Mouse (Mus musculus) liver, embryonic 12.5 days (tissue): ENCODE data around the gene Picalm. TPM values are rescaled to one million over a fixed set of nuclear protein-coding genes. Genes with fewer than 3 reads are reported as not detected.
"Not testable (repeated sequence)": the region's sequence is repeated elsewhere in the genome, so short reads cannot be mapped to it uniquely, and the experiment has no call there.

ENCODE experiments used
- ATAC-seq: fragments of 200-750 bp; cut with Nextera tagmentation; 2 replicates; pipeline ENCODE4 v1.8.0; 2017; ENCODE audit warnings: moderate number of reproducible peaks, mild to moderate bottlenecking, moderate library complexity
- H3K27ac ChIP-seq: fragments of 300-500 bp; sonication (generic); 2 replicates; pipeline ENCODE4 v1.5.1; 2016; ENCODE audit warnings: mild to moderate bottlenecking
- H3K27me3 ChIP-seq: fragments of 300-500 bp; sonication (generic); replicated peaks from 2 replicates; pipeline ENCODE4 v1.6.1; 2016; ENCODE audit warnings: mild to moderate bottlenecking, moderate library complexity
- H3K36me3 ChIP-seq: fragments of 300-500 bp; sonication (generic); 2 replicates; pipeline ENCODE4 v1.6.1; 2016; ENCODE audit warnings: mild to moderate bottlenecking, moderate library complexity
- H3K4me1 ChIP-seq: fragments of 300-500 bp; sonication (generic); 2 replicates; pipeline ENCODE4 v1.6.1; 2016
- H3K4me2 ChIP-seq: fragments of 300-500 bp; sonication (generic); 2 replicates; pipeline ENCODE4 v1.6.1; 2016; ENCODE audit warnings: mild to moderate bottlenecking, moderate library complexity
- H3K4me3 ChIP-seq: fragments of 300-500 bp; sonication (generic); 2 replicates; pipeline ENCODE4 v1.5.1; 2016; ENCODE audit warnings: mild to moderate bottlenecking, moderate library complexity
- H3K9ac ChIP-seq: fragments of 300-500 bp; sonication (generic); 2 replicates; pipeline ENCODE4 v1.6.1; 2016; ENCODE audit warnings: mild to moderate bottlenecking, moderate library complexity
- H3K9me3 ChIP-seq: fragments of 300-500 bp; sonication (generic); replicated peaks from 2 replicates; pipeline ENCODE4 v1.6.1; 2016; ENCODE audit warnings: mild to moderate bottlenecking, moderate library complexity
- WGBS: fragments of 180-500 bp; shearing (Covaris S2); methylation state at CpG from one replicate; pipeline ENCODE4 v1.1.7; 2016; ENCODE audit not compliant: insufficient replicate concordance; 5-methylcytosine and 5-hydroxymethylcytosine counted together
- polyA plus RNA-seq: library from polyadenylated mRNA; unstranded; fragments of >200 nt; fragmentation: Nextera tagmentation; extraction: Ambion mirVana; gene quantifications from 2 replicates; pipeline ENCODE4 v1.2.1, GENCODE M21; 2016

Gene Picalm
- polyA plus RNA-seq, 1 experiment from 2014 or later = 71.1 TPM

DNA sequence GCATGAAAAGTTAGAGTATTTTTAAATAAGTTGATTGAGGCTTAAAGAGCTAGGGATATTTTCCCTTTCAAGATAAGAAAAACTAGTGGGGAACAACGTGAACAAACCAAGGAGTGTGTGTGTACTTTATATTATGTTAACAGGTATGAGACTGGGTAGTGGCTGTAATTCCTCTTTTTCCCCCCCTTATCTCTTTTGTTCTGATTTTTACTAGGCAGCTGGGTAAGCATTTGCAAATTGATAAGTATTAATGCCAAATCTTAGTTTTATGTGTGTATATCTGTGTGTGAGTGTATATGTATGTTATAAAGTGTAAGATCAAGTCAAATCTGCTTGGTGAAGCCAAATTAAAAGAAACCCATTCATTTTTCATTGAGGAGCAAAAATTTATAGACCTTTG lies 34.3 kb downstream of the Picalm start:
- H3K4me1 ChIP-seq = peaks cover 22% of the 10 kb centered on the region
- H3K4me2 ChIP-seq = no peak overlapping the region
- 33% methylated on average over 1 of the region's 1 CpGs for WGBS
- H3K27ac ChIP-seq = no peak overlapping the region
- H3K4me3 ChIP-seq = no peak overlapping the region
- H3K9ac ChIP-seq = no peak overlapping the region
- no peaks in the 10 kb centered on the region for H3K27me3 ChIP-seq
- no peaks in the 10 kb centered on the region for H3K9me3 ChIP-seq
- peaks cover 91% of the 10 kb centered on the region for H3K36me3 ChIP-seq
- no peak for ATAC-seq

DNA sequence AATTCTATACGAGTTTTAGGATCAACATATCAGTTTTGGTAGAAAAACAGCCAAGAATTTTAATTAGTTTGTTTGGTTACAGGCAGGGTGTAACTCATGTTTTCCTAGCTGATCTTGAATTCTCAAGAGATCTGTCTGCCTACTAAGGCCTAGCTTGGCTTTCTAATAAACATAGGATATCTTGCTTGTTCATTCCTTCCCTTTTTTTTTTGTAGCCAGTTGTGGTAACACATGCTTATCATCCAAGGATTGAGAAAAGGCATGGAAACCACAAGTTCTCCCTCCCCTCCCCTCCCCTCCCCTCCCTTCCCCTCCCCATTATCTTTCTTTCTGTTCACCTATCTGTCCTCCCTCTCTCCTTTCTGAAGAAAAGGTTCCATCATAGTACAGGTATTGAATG lies 36.0 kb downstream of the Picalm start:
- no peak overlapping the region for H3K9ac ChIP-seq
- no peak overlapping the region for H3K27ac ChIP-seq
- H3K9me3 ChIP-seq = no peaks in the 10 kb centered on the region
- H3K4me2 ChIP-seq = no peak overlapping the region
- peaks cover 19% of the 10 kb centered on the region for H3K4me1 ChIP-seq
- 44% methylated on average over 1 of the region's 1 CpGs for WGBS
- H3K27me3 ChIP-seq = no peaks in the 10 kb centered on the region
- 0 out of 2 replicates have a peak, but pooled peaks have one; percentile 25 for ATAC-seq
- H3K4me3 ChIP-seq = no peak overlapping the region
- peaks cover 90% of the 10 kb centered on the region for H3K36me3 ChIP-seq

DNA sequence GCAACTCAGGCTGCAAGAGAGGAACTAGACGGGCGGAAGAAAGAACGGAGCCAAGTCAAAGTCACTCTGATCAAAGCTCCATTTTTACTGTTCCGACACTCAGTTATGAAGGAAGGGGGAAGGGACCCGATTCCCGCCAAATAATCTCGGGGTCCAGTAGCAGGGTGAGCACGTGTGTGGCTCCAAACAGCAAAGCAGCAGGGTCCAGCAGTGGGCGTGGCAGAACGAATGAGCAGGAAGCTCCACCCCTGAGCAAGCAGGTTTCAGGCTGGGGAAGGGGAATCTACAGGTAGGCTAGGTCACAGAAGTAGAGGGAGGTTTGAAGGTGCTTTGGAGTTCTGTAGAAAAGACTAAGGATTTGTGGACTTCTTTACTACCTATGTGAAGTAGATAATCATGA lies 37.8 kb downstream of the Picalm start:
- WGBS = 74% methylated on average over 10 of the region's 10 CpGs

DNA sequence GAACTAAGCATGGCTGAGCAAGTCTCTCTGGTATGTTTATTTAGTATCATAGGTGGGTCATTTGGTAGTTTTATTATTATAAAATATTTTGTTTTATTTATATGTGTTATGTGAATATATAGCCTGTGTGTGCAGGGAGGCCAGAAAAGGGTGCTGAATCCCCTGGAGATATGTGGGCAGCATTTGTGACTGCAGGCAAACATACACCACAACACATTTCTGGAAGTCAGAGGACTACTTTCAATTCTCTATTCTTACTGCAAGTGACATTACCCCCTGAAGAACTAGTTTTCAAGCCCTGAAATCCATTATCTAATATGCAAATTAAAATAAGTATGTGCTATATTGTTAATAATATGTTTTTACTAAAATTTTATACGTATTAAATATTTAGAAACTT lies 43.8 kb downstream of the Picalm start:
- no peak for ATAC-seq
- 98% methylated on average over 1 of the region's 1 CpGs for WGBS
- no peaks in the 10 kb centered on the region for H3K4me1 ChIP-seq
- peaks cover 76% of the 10 kb centered on the region for H3K36me3 ChIP-seq
- no peaks in the 10 kb centered on the region for H3K9me3 ChIP-seq
- H3K27me3 ChIP-seq = no peaks in the 10 kb centered on the region
- H3K27ac ChIP-seq = no peak overlapping the region
- H3K4me3 ChIP-seq = no peak overlapping the region
- H3K4me2 ChIP-seq = no peak overlapping the region
- no peak overlapping the region for H3K9ac ChIP-seq

More for the DNA sequence above, 37.8 kb downstream of the Picalm start:
- peaks cover 85% of the 10 kb centered on the region for H3K36me3 ChIP-seq
- H3K4me3 ChIP-seq, H3K9ac ChIP-seq, H3K9me3 ChIP-seq, H3K4me2 ChIP-seq, H3K27ac ChIP-seq, ATAC-seq, H3K27me3 ChIP-seq: not testable (repeated sequence)
- peaks cover 19% of the 10 kb centered on the region for H3K4me1 ChIP-seq

DNA sequence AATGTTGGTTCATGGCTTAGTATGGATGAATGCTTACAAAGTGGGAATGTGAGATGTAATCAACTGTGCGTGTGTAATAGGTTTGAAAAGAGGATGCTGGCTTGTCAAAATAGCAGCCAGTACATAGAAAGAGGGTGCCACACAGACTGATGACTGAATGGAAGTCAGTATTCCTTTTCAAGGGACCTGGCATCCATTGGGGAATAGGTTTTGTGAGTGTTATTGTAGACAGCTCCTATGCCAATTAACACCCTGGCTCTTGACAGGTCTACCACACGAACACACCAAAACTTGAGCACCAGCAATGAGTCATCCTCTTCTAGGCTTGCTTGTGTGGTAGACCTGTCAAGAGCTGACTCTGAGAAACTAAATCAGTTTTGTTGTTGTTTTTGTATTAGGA lies 45.6 kb downstream of the Picalm start:
- peaks cover 78% of the 10 kb centered on the region for H3K36me3 ChIP-seq
- H3K27ac ChIP-seq = no peak overlapping the region
- ATAC-seq = no peak
- 84% methylated on average over 2 of the region's 2 CpGs for WGBS
- no peak overlapping the region for H3K4me3 ChIP-seq
- no peaks in the 10 kb centered on the region for H3K27me3 ChIP-seq
- H3K9ac ChIP-seq = no peak overlapping the region
- H3K4me1 ChIP-seq = no peaks in the 10 kb centered on the region
- no peaks in the 10 kb centered on the region for H3K9me3 ChIP-seq
- H3K4me2 ChIP-seq = no peak overlapping the region

DNA sequence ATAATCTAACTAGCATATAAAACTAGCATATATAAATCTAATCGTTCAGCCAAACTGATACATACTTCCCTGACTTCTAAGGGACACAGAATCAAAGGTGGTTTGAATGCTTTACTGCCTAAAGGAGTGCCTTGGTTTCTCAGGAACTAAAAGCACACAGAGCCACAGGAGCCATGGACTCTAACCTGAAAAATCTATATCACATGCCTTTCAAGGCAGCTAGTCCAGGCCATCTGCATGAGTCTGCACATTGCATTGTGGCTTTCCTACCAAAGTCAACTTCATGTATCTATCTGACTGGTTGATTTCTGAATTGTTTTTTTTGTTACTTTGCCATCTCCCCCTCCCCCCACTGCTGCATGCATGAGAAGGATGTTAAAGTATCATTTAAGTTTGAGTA lies 50.6 kb downstream of the Picalm start:
- no peak for ATAC-seq
- 88% methylated on average over 1 of the region's 1 CpGs for WGBS
- peaks cover 81% of the 10 kb centered on the region for H3K36me3 ChIP-seq

DNA sequence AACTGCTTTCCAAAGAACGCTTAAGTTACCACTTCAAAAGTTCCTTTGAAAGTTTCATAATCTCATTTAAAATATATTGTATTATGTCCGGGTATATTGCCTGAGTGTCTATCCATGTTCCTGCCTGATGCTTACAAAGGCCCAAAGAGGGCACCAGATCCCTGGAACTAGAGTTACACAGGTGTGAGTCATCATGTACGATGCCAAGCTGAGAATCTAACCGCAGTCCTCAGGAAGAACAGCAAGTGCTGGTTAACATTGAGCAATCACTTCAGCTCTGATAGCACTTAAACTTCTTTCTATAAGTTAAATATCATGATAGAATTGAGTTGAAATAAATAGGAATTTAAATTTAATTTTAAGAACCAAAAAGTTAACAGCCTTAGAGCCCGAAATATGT lies 70.2 kb downstream of the Picalm start:
- Histone ChIP-seq H3K4me3 (no peak overlapping the region), H3K4me2 (no peak overlapping the region), H3K27ac (no peak overlapping the region), H3K36me3 (peaks cover 89% of the 10 kb centered on the region), H3K9ac (no peak overlapping the region), H3K4me1 (peaks cover 29% of the 10 kb centered on the region), H3K27me3 (no peaks in the 10 kb centered on the region), H3K9me3 (no peaks in the 10 kb centered on the region)
- 90% methylated on average over 5 of the region's 5 CpGs for WGBS
- no peak for ATAC-seq

More for the DNA sequence above, 50.6 kb downstream of the Picalm start:
- Histone ChIP-seq H3K4me3 (no peak overlapping the region), H3K9me3 (no peaks in the 10 kb centered on the region), H3K27ac (no peak overlapping the region), H3K4me1 (no peaks in the 10 kb centered on the region), H3K27me3 (no peaks in the 10 kb centered on the region), H3K4me2 (no peak overlapping the region), H3K9ac (no peak overlapping the region)

DNA sequence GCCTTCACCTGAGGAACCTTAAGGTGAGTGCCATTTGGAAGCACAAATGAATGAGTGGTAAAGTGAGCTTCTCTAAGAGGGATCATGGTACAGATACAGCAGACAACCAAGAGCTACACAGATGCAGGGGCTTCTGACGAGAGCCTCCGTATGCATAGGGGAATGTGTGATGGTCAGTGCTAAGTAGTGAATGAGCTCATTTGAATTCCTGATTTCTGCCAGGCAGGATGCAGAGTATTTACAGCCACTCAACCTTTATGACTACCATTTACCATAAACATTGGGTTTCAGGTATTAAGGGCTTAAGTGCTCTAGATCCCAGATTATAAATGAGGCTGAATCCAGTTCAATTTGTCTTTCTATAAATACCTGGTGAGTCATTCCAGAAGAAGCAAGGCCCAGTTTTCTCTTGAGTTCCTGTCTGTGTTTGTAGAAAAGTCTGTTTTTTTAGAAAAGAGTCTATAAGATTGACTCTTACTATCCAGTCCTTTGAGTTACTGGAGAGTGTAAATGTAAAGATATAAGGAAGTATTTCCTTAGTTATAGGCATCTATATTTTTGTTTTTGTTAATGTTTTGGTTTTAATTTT lies 72.0 kb downstream of the Picalm start:
- peaks cover 89% of the 10 kb centered on the region for H3K36me3 ChIP-seq
- WGBS = 86% methylated on average over 2 of the region's 2 CpGs
- no peak overlapping the region for H3K27ac ChIP-seq
- H3K4me1 ChIP-seq = peaks cover 39% of the 10 kb centered on the region
- no peak overlapping the region for H3K9ac ChIP-seq
- no peak overlapping the region for H3K4me2 ChIP-seq
- H3K9me3 ChIP-seq = no peaks in the 10 kb centered on the region
- no peak for ATAC-seq
- no peaks in the 10 kb centered on the region for H3K27me3 ChIP-seq
- H3K4me3 ChIP-seq = no peak overlapping the region

DNA sequence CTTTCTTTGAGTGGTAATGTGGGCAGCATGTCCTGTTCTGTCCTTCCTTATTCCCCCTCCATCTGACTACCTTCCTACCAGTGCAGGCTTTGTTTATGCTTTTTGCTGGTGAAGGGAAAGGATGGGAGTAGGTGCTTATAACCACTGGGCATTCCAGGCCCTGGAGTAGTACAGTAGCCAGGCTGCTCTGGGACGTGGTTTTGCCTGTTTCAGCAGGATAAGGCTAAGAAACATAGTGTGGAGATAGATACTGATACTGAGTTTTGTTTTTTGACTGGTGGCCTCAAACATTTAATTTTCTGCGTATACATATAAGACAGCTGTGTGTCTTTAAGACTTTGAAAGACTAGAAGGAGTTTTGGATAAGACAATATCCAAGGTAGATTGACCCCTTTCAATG lies 73.9 kb downstream of the Picalm start:
- Histone ChIP-seq H3K4me3 (no peak overlapping the region), H3K36me3 (peaks cover 90% of the 10 kb centered on the region), H3K4me1 (peaks cover 39% of the 10 kb centered on the region), H3K9me3 (no peaks in the 10 kb centered on the region), H3K27ac (no peak overlapping the region), H3K9ac (no peak overlapping the region), H3K4me2 (no peak overlapping the region), H3K27me3 (no peaks in the 10 kb centered on the region)
- ATAC-seq = no peak
- 59% methylated on average over 2 of the region's 2 CpGs for WGBS

DNA sequence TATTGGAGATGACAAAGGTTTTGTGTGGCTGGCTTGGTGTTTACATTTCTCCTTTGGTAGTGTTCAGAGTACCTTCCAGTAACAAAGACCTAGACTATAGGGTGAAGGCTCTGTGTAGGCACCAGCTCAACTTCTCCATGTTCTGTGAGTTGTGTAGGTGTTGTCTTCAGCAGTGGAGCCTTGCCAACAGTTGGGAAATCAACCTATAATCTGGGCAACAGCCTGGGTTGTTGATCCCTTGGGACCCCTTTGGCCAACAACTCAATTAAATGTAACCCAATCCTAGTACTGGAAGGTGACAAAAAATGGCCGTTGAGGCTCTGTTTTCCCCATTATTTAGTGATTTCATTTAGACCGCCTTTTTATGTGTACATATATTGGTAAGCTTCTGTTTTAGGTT lies 80.1 kb downstream of the Picalm start:
- no peaks in the 10 kb centered on the region for H3K27me3 ChIP-seq
- no peaks in the 10 kb centered on the region for H3K9me3 ChIP-seq
- H3K4me3 ChIP-seq = no peak overlapping the region
- no peak overlapping the region for H3K27ac ChIP-seq
- H3K4me2 ChIP-seq = no peak overlapping the region
- ATAC-seq = peak; percentile 28
- peaks cover 20% of the 10 kb centered on the region for H3K4me1 ChIP-seq
- H3K9ac ChIP-seq = no peak overlapping the region
- H3K36me3 ChIP-seq = peaks cover 52% of the 10 kb centered on the region
- 88% methylated on average over 2 of the region's 2 CpGs for WGBS

DNA sequence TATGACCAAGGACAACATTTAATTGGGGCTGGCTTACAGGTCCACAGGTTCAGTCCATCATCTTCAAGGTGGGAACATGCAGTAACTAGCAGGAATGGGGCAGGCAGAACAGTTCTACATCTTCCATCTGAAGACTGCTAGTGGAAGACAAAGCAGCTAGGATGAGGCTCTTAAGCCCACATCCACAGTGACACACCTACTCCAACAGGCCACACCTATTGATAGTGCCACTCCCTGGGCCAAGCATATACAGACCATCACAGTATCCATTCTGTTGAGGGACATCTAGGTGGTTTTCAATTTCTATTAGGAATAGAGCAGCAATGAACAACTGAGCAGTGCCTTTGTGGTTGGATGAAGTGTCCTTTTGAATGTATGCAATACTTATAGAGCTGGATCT lies 80.9 kb downstream of the Picalm start:
- ATAC-seq = peak; percentile 44
- Histone ChIP-seq H3K27me3 (no peaks in the 10 kb centered on the region), H3K9me3 (no peaks in the 10 kb centered on the region)

DNA sequence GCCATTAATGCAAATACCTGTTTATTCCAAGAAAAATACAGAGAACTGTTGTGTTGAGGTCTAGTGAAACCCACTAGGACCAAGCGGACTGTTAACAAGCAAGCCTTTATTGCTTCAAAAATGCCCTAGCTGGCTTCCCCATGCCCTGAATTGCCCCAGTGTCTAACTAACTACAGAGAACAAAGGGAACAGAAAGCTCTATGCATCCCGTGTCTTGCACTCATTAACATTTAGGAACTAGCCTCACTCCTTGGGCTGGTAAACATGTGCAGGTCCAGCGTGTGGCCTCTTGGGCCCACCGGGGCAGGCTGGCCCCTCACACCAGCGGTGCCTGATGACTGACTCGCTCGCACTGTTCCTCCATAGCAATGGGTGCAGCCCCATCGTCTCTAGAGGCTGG lies 86.5 kb downstream of the Picalm start:
- H3K9me3 ChIP-seq = no peaks in the 10 kb centered on the region
- no peak overlapping the region for H3K4me3 ChIP-seq
- WGBS = 65% methylated on average over 8 of the region's 8 CpGs
- no peaks in the 10 kb centered on the region for H3K36me3 ChIP-seq
- H3K9ac ChIP-seq = no peak overlapping the region
- no peak for ATAC-seq
- no peaks in the 10 kb centered on the region for H3K4me1 ChIP-seq
- no peaks in the 10 kb centered on the region for H3K27me3 ChIP-seq
- no peak overlapping the region for H3K27ac ChIP-seq
- H3K4me2 ChIP-seq = no peak overlapping the region

More for the DNA sequence above, 80.9 kb downstream of the Picalm start:
- no peak overlapping the region for H3K4me3 ChIP-seq
- H3K27ac ChIP-seq = no peak overlapping the region
- peaks cover 14% of the 10 kb centered on the region for H3K4me1 ChIP-seq
- no peak overlapping the region for H3K9ac ChIP-seq
- H3K36me3 ChIP-seq = peaks cover 44% of the 10 kb centered on the region
- no peak overlapping the region for H3K4me2 ChIP-seq

DNA sequence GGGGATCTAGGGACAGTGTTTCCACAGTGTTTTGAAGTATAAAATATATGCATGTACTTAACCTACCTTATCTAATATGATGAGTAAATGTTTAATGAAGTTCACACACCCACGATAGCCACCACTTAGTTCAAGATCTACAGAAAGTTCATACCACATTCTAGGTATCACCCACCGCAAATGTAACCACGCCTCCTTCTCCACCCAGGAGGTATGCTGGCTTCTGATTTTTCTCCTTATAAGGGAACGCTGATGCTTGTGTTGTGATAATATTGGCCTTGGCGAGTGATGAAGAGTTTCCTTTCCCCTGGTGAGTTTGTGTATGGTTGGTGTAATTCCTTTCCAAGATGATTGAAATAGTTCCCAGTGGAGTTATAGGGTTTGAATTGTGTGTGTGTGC lies 88.1 kb downstream of the Picalm start:
- Histone ChIP-seq H3K36me3 (no peaks in the 10 kb centered on the region), H3K4me1 (no peaks in the 10 kb centered on the region), H3K4me3 (no peak overlapping the region), H3K27me3 (no peaks in the 10 kb centered on the region), H3K27ac (no peak overlapping the region), H3K9me3 (no peaks in the 10 kb centered on the region), H3K9ac (no peak overlapping the region), H3K4me2 (no peak overlapping the region)
- no peak for ATAC-seq
- WGBS = 63% methylated on average over 5 of the region's 5 CpGs
